Mouse (Mus musculus) neural tube, embryonic 13.5 days (tissue): Measurements from ENCODE around the gene Serpina3m. TPM values are rescaled to one million over a fixed set of nuclear protein-coding genes. Genes with fewer than 3 reads are reported as not detected.
"Not testable (repeated sequence)": the region's sequence is repeated elsewhere in the genome, so short reads cannot be mapped to it uniquely, and the experiment has no call there.

Experiments
- ATAC-seq: fragments of 200-750 bp; cut with Nextera tagmentation; 2 replicates; pipeline ENCODE4 v1.8.0; 2017; ENCODE audit warnings: low read depth, mild to moderate bottlenecking, moderate TSS enrichment, moderate library complexity
- H3K27ac ChIP-seq: fragments of 300-500 bp; sonication (generic); replicated peaks from 2 replicates; pipeline ENCODE4 v1.5.1; 2015; ENCODE audit warnings: moderate library complexity, mild to moderate bottlenecking, inconsistent platforms
- H3K27me3 ChIP-seq: fragments of 300-500 bp; sonication (generic); 2 replicates; pipeline ENCODE4 v1.6.1; 2015; ENCODE audit warnings: mild to moderate bottlenecking, inconsistent platforms
- H3K36me3 ChIP-seq: fragments of 300-500 bp; sonication (generic); 2 replicates; pipeline ENCODE4 v1.6.1; 2015; ENCODE audit warnings: mild to moderate bottlenecking, inconsistent platforms
- H3K4me1 ChIP-seq: fragments of 300-500 bp; sonication (generic); replicated peaks from 2 replicates; pipeline ENCODE4 v1.6.1; 2015; ENCODE audit warnings: inconsistent platforms
- H3K4me2 ChIP-seq: fragments of 300-500 bp; sonication (generic); 2 replicates; pipeline ENCODE4 v1.6.1; 2015; ENCODE audit warnings: inconsistent platforms, mild to moderate bottlenecking, moderate library complexity
- H3K4me3 ChIP-seq: fragments of 300-500 bp; sonication (generic); 2 replicates; pipeline ENCODE4 v1.5.1; 2015; ENCODE audit warnings: mild to moderate bottlenecking, inconsistent platforms
- H3K9ac ChIP-seq: fragments of 300-500 bp; sonication (generic); 2 replicates; pipeline ENCODE4 v1.6.1; 2015; ENCODE audit warnings: moderate library complexity, mild to moderate bottlenecking, inconsistent platforms
- H3K9me3 ChIP-seq: fragments of 300-500 bp; sonication (generic); 2 replicates; pipeline ENCODE4 v1.6.1; 2016; ENCODE audit warnings: inconsistent platforms
- WGBS: fragments of 180-500 bp; shearing (Covaris S2); methylation state at CpG from one replicate; pipeline ENCODE4 v1.1.7; 2015; 5-methylcytosine and 5-hydroxymethylcytosine counted together
- polyA plus RNA-seq: library from polyadenylated mRNA; unstranded; fragments of >200 nt; fragmentation: Nextera tagmentation; extraction: Ambion mirVana; gene quantifications from 2 replicates; pipeline ENCODE4 v1.2.1, GENCODE M21; 2015

Gene Serpina3m
- polyA plus RNA-seq, result not detected in 2 replicates

- ATAC-seq, H3K27me3 ChIP-seq, H3K4me3 ChIP-seq, H3K4me2 ChIP-seq, H3K9me3 ChIP-seq, H3K4me1 ChIP-seq, H3K36me3 ChIP-seq, H3K27ac ChIP-seq, H3K9ac ChIP-seq: not testable (repeated sequence)
- 90% methylated on average over 3 of the region's 3 CpGs for WGBS
Observed at GRCm38 (mm10) chr12:104338226-104338625, at the start of gene Serpina3m, which contains the start of gene Serpina3k. Serpina3m (plus strand) TSS chr12:104338486. Serpina3k (plus strand) TSS chr12:104338486.

DNA sequence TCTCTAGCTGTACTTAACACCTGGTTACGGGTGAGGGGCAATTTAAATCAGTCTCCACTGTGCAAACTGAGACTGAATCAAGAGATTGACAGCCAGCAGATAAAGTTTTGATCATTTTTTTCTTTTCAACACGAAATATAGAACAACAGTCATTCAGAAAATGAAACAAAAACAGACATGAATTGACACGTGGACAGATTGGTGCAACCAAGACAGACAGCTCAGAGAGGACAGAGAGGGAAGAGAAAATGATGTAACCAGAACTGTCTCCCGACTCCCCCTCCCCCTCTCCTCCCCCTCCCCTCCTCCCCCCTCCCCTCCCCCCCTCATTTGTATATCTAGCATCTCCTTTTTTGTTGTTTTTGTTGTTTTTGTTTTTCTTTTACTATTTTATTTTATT lies 48.4 kb upstream of the Serpina3m start:
- Histone ChIP-seq H3K4me3 (no peak overlapping the region), H3K36me3 (no peaks in the 10 kb centered on the region), H3K4me2 (no peak overlapping the region), H3K27me3 (no peaks in the 10 kb centered on the region), H3K9me3 (no peaks in the 10 kb centered on the region), H3K27ac (no peak overlapping the region), H3K4me1 (no peaks in the 10 kb centered on the region), H3K9ac (no peak overlapping the region)
- WGBS, result 50% methylated on average over 4 of the region's 4 CpGs
- no peak for ATAC-seq

DNA sequence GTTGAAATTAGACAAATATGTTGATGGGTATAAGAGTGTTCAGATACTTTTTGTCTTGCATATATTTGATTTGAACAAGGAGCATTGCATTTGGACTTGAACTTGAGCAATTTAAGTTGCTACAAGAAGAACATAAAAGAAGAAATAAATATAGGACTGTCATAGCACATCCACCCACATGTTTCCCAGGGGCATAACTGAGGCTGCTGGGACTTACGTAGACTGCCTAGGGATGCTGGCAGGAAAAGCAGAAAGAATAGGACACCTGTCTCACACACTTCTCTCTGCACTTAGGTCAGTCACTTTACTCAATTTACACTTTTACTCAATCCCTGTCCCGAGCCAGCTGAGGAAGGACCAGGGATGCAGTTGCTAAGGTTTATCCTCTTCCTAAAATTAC lies 44.3 kb upstream of the Serpina3m start:
- 78% methylated on average over 2 of the region's 2 CpGs for WGBS
- H3K36me3 ChIP-seq, result no peaks in the 10 kb centered on the region
- H3K4me1 ChIP-seq, result no peaks in the 10 kb centered on the region
- no peak overlapping the region for H3K4me2 ChIP-seq
- H3K27ac ChIP-seq, result no peak overlapping the region
- H3K9ac ChIP-seq, result no peak overlapping the region
- no peaks in the 10 kb centered on the region for H3K27me3 ChIP-seq
- H3K9me3 ChIP-seq, result no peaks in the 10 kb centered on the region
- ATAC-seq, result no peak
- no peak overlapping the region for H3K4me3 ChIP-seq

DNA sequence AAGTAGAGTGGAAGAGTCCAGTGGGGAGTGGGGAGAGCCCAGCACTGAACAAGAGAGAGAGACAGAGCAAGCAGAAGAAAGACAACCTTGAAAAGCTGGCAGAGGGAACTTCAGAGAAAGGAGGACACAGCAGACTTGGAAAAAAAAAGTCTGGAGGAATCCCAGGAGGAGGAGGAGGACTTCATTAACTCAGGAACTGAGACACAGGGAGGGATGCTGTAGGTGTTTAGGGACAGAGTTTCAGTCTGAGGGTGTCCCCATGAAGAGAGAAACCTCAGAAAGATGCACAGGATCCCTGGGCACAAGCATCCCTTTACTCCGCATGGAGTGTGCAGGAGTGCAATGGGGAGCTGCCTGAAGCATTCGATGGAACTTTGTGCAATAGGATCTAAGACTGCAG lies 40.2 kb upstream of the Serpina3m start:
- Histone ChIP-seq H3K9me3 (no peaks in the 10 kb centered on the region), H3K9ac (no peak overlapping the region), H3K4me1 (no peaks in the 10 kb centered on the region), H3K36me3 (no peaks in the 10 kb centered on the region), H3K4me2 (no peak overlapping the region), H3K27ac (no peak overlapping the region), H3K27me3 (no peaks in the 10 kb centered on the region), H3K4me3 (no peak overlapping the region)
- WGBS, result 93% methylated on average over 2 of the region's 2 CpGs
- ATAC-seq, result no peak

DNA sequence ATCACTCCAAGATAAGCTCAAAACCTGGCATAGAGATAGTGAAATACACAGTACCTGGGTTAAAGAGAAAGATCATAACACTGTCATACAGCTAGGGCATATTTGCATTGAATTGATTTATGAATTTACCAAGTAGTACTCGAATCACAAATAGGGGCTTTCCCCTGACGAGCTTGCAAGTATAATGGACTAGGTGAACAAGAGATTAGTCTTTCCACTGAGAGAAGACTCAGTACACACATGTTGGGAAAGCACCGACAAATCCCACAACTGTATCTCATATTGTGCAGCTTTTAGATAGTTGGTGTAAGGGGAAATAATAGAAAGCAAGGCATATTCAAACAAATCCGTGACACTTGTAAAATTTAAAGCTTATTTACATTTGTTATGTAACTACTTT lies 32.3 kb upstream of the Serpina3m start:
- H3K9ac ChIP-seq, result no peak overlapping the region
- H3K27ac ChIP-seq, result no peak overlapping the region
- H3K27me3 ChIP-seq, result no peaks in the 10 kb centered on the region
- no peaks in the 10 kb centered on the region for H3K36me3 ChIP-seq
- WGBS, result 84% methylated on average over 4 of the region's 4 CpGs
- H3K4me2 ChIP-seq, result no peak overlapping the region
- no peak for ATAC-seq
- no peaks in the 10 kb centered on the region for H3K4me1 ChIP-seq
- 0 out of 2 replicates have a peak, but pooled peaks cover 3% of the 10 kb centered on the region for H3K9me3 ChIP-seq
- no peak overlapping the region for H3K4me3 ChIP-seq

DNA sequence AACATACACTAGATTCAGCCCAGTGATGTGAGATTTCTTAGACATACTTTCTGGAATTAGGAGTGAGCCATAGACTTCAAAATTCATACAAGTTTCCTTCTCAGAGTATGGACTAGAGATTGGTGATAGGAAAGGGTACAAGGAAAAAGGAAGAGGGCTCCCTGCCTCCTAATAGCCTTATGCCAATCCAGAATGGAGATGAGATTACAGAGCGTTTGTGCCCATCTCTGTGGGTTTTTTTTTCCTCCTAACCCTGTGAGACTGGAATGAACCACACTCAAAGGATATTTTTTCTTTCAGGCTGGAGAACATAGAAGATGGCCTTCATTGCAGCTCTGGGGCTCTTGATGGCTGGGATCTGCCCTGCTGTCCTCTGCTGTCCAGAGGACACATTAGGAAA lies 24.0 kb upstream of the Serpina3m start, which contains the start of gene Serpina3j:
Gene Serpina3j, plus strand, starts transcription at position 301 of the 400 bp plus-strand sequence.
- Histone ChIP-seq H3K4me3 (no peak within 1 kb of the TSS), H3K9me3 (0 out of 2 replicates have a peak, but pooled peaks cover 3% of the 10 kb centered on the region), H3K27me3 (no peaks in the 10 kb centered on the region), H3K4me1 (no peaks in the 10 kb centered on the region), H3K36me3 (no peaks in the 10 kb centered on the region), H3K9ac (no peak within 1 kb of the TSS), H3K27ac (no peak within 1 kb of the TSS), H3K4me2 (no peak within 1 kb of the TSS)
- WGBS, result 89% methylated on average over 1 of the region's 1 CpGs
- ATAC-seq, result no peak

DNA sequence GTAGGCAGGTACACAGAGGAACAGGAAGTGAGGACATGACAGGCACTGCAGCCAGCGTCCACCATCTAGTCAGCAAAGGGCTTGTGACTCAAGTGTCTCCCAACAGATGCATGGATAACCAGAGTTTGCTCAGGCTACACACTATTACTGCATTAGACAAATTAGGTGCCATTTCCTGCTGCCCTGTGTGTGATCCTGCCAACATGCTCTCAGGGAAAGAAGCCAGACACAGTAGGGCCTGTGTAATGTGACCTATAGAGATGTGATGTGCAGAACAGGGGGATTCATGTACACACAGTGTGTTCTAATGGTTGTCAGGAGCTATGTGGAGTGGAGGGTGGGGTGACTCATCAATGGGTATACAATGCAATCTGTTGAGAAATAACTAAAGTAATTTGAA lies 15.8 kb upstream of the Serpina3m start:
- no peak overlapping the region for H3K4me3 ChIP-seq
- H3K4me1 ChIP-seq, result no peaks in the 10 kb centered on the region
- H3K27me3 ChIP-seq, result no peaks in the 10 kb centered on the region
- H3K36me3 ChIP-seq, result no peaks in the 10 kb centered on the region
- no peaks in the 10 kb centered on the region for H3K9me3 ChIP-seq
- H3K4me2 ChIP-seq, result no peak overlapping the region
- H3K27ac ChIP-seq, result no peak overlapping the region
- no peak overlapping the region for H3K9ac ChIP-seq
- no peak for ATAC-seq
- WGBS, result 83% methylated on average over 1 of the region's 1 CpGs

- Histone ChIP-seq H3K27me3 (no peaks in the 10 kb centered on the region), H3K4me3 (no peak overlapping the region), H3K4me1 (no peaks in the 10 kb centered on the region), H3K4me2 (no peak overlapping the region), H3K36me3 (no peaks in the 10 kb centered on the region), H3K27ac (no peak overlapping the region), H3K9ac (no peak overlapping the region), H3K9me3 (no peaks in the 10 kb centered on the region)
- WGBS, result 55% methylated on average over 1 of the region's 1 CpGs
- no peak for ATAC-seq
Observed at GRCm38 (mm10) chr12:104331701-104332100, 6.6 kb upstream of the Serpina3m start.

DNA sequence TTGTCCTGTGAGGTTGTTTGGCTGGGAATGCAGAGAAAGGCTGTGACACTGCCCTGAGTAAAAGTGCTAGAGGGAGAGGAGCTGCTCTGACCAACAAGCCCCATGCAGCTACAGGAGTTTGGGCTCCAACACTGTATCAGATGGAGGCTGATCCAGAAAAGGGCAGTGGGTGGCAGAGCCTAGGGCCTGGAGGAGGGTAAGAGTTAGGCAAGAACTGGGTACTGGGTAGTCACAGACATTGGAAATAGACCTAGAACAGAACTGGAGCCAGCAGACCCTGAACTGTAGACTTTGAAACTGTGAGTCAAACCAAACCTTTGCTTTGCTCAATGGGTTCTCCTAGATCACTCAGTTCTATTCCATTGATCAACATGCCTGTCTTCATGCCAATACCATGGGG lies 1.4 kb upstream of the Serpina3m start:
- not testable (repeated sequence) for H3K4me3 ChIP-seq, H3K27ac ChIP-seq, H3K4me2 ChIP-seq, H3K9ac ChIP-seq, H3K36me3 ChIP-seq, H3K27me3 ChIP-seq, H3K4me1 ChIP-seq, H3K9me3 ChIP-seq, ATAC-seq

GRCm38 (mm10) chr12:104338705-104339104 lies 419 bp downstream of the Serpina3m start:
- Histone ChIP-seq H3K4me3 (no peak overlapping the region), H3K27ac (no peak overlapping the region), H3K36me3 (no peaks in the 10 kb centered on the region), H3K9ac (no peak overlapping the region), H3K27me3 (no peaks in the 10 kb centered on the region), H3K9me3 (no peaks in the 10 kb centered on the region), H3K4me2 (no peak overlapping the region), H3K4me1 (no peaks in the 10 kb centered on the region)
- ATAC-seq, result no peak
- 94% methylated on average over 3 of the region's 3 CpGs for WGBS

DNA sequence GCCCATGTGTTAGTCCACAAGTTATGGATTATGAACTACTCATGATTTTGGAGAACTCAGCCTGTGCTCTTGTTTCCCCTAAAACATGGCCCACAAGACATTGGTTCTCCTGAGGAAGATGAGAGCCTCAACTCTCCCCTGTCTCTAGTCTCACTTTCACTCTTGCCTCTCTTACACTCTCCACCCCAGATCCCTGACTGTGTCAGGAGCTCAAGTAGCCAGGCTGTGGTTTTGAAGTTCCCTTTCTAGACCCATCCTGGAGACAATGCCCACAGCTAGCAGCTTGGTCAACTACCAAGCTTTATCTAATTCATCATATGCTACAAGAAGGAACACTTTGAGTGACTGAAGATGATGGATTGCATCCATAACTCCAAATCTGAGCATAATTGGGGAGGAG lies 4.2 kb downstream of the Serpina3m start:
- not testable (repeated sequence) for H3K27me3 ChIP-seq, H3K4me1 ChIP-seq, H3K9ac ChIP-seq, H3K9me3 ChIP-seq, H3K36me3 ChIP-seq, ATAC-seq, H3K27ac ChIP-seq, H3K4me3 ChIP-seq, H3K4me2 ChIP-seq

GRCm38 (mm10) chr12:104345181-104345580 lies 6.9 kb downstream of the Serpina3m start:
- H3K27me3 ChIP-seq, result no peaks in the 10 kb centered on the region
- H3K4me1 ChIP-seq, result no peaks in the 10 kb centered on the region
- H3K27ac ChIP-seq, result no peak overlapping the region
- no peak overlapping the region for H3K9ac ChIP-seq
- 76% methylated on average over 2 of the region's 2 CpGs for WGBS
- no peak for ATAC-seq
- H3K36me3 ChIP-seq, result no peaks in the 10 kb centered on the region
- no peaks in the 10 kb centered on the region for H3K9me3 ChIP-seq
- no peak overlapping the region for H3K4me2 ChIP-seq
- H3K4me3 ChIP-seq, result no peak overlapping the region

GRCm38 (mm10) chr12:104345707-104346106 lies 7.4 kb downstream of the Serpina3m start:
- H3K9ac ChIP-seq, result no peak overlapping the region
- no peak for ATAC-seq
- no peak overlapping the region for H3K4me3 ChIP-seq

More at GRCm38 (mm10) chr12:104345707-104346106, 7.4 kb downstream of the Serpina3m start:
- Histone ChIP-seq H3K9me3 (no peaks in the 10 kb centered on the region), H3K4me2 (no peak overlapping the region), H3K4me1 (no peaks in the 10 kb centered on the region), H3K27me3 (no peaks in the 10 kb centered on the region), H3K27ac (no peak overlapping the region), H3K36me3 (no peaks in the 10 kb centered on the region)
